Mouse (Mus musculus): ENCODE data around the gene Gtf2i.
A peak's percentile ranks its signal among the peaks of the same experiment; 100 is the strongest.

Gtf2i gene

GRCm38 (mm10) chr5:134279371-134279770 is 35.2 kb downstream of the Gtf2i start:
- H3K9me3 ChIP-seq (ENCODE audit: low read length), result no peaks in the 10 kb centered on the region
- no peak overlapping the region for H3K4me3 ChIP-seq (replicated peaks; ENCODE audit: low read length)
- peaks cover 93% of the 10 kb centered on the region for H3K36me3 ChIP-seq (ENCODE audit: insufficient read depth, low read length)
- peaks cover 68% of the 10 kb centered on the region for H3K4me1 ChIP-seq (replicated peaks; ENCODE audit: low read depth, low read length)
- H3K27me3 ChIP-seq (ENCODE audit: insufficient read depth, low read length), result no peaks in the 10 kb centered on the region
- no peak for TF ChIP-seq CTCF (conservative IDR thresholded peaks at IDR 0.05; ENCODE audit: low read length)
- no peak for TF ChIP-seq NANOG (IDR thresholded peaks at IDR 0.05; ENCODE audit: borderline replicate concordance, low read length)
- no peak for TF ChIP-seq POU5F1 (IDR thresholded peaks at IDR 0.05; ENCODE audit: borderline replicate concordance, low read length)

DNA sequence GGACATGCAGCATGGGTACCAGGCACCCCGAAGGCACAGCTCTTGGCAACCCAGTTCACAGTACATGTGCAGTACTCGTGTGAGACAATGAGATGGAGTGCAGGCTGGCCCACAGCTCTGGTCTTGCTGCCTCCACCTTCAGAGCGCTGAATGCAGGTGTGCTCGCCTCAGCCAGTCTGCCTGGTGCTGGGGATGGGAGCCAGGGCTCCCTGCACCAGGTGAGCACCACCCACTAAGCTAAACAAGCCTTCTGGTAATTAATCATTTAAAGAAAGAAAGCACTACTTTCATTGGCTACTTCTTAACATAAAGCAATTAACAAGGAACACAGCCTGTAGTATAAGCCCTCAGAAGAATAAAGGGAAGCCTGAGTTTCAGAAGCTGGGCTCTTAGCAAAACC is 37.5 kb downstream of the Gtf2i start:
- Histone ChIP-seq H3K36me3 (ENCODE audit: insufficient read depth, low read length) (peaks cover 93% of the 10 kb centered on the region), H3K4me1 (replicated peaks; ENCODE audit: low read depth, low read length) (peaks cover 72% of the 10 kb centered on the region), H3K9me3 (ENCODE audit: low read length) (no peaks in the 10 kb centered on the region), H3K4me3 (replicated peaks; ENCODE audit: low read length) (no peak overlapping the region), H3K27me3 (ENCODE audit: insufficient read depth, low read length) (no peaks in the 10 kb centered on the region)
- TF ChIP-seq NANOG (IDR thresholded peaks at IDR 0.05; ENCODE audit: borderline replicate concordance, low read length) (no peak), CTCF (conservative IDR thresholded peaks at IDR 0.05; ENCODE audit: low read length) (no peak), POU5F1 (IDR thresholded peaks at IDR 0.05; ENCODE audit: borderline replicate concordance, low read length) (no peak)

DNA sequence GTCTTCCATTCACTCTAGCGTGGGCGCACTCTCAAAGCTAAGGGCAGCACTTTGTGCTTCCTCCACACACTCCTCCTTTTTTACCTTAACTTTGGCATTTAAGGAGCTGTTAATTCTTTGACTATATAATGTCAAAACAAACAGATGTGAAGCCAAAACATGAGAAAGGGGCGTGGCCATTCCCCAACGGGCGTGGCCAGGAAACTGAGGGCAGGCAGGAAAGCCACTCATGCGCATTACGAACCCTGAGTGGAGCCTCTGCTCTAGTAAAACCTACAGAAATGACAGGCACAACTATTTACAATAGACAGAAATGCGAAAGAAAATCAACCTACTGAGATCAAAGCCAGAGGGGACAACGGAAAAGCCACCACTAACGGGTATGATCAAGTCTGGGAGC is 39.0 kb downstream of the Gtf2i start:
- TF ChIP-seq NANOG (IDR thresholded peaks at IDR 0.05; ENCODE audit: borderline replicate concordance, low read length) (no peak), POU5F1 (IDR thresholded peaks at IDR 0.05; ENCODE audit: borderline replicate concordance, low read length) (no peak), CTCF (conservative IDR thresholded peaks at IDR 0.05; ENCODE audit: low read length) (no peak)
- no peaks in the 10 kb centered on the region for H3K27me3 ChIP-seq (ENCODE audit: insufficient read depth, low read length)
- H3K4me3 ChIP-seq (replicated peaks; ENCODE audit: low read length), result 0 out of 2 replicates have a peak overlapping the region, but pooled peaks have one; percentile 26
- H3K36me3 ChIP-seq (ENCODE audit: insufficient read depth, low read length), result peaks cover 97% of the 10 kb centered on the region
- H3K9me3 ChIP-seq (ENCODE audit: low read length), result no peaks in the 10 kb centered on the region
- H3K4me1 ChIP-seq (replicated peaks; ENCODE audit: low read depth, low read length), result peaks cover 77% of the 10 kb centered on the region

DNA sequence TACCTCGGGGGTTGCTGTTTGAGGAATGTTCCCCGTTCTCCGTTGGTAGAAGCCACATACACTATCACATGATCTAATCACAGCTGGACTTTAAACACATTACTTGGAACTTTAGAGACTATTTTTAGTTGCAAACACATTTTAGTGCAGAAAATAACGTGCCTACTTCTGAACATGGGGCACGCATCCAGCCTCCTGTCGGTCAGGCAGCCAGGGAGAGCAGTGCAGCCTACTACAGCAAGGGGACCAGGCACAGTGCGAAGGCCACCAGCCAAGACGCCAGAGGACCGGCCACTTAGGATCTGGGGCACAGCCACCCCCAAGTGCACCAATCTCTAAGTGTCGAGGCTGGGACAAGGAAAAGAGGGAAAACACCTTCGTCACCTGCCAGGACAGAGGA is 39.5 kb downstream of the Gtf2i start:
- peaks cover 79% of the 10 kb centered on the region for H3K4me1 ChIP-seq (replicated peaks; ENCODE audit: low read depth, low read length)
- TF ChIP-seq NANOG (IDR thresholded peaks at IDR 0.05; ENCODE audit: borderline replicate concordance, low read length) (no peak), CTCF (conservative IDR thresholded peaks at IDR 0.05; ENCODE audit: low read length) (no peak), POU5F1 (IDR thresholded peaks at IDR 0.05; ENCODE audit: borderline replicate concordance, low read length) (no peak)
- H3K36me3 ChIP-seq (ENCODE audit: insufficient read depth, low read length), result peaks cover 97% of the 10 kb centered on the region
- 0 out of 2 replicates have a peak overlapping the region, but pooled peaks have one; percentile 26 for H3K4me3 ChIP-seq (replicated peaks; ENCODE audit: low read length)
- H3K27me3 ChIP-seq (ENCODE audit: insufficient read depth, low read length), result no peaks in the 10 kb centered on the region
- no peaks in the 10 kb centered on the region for H3K9me3 ChIP-seq (ENCODE audit: low read length)

GRCm38 (mm10) chr5:134273761-134274160 is 40.8 kb downstream of the Gtf2i start:
- Histone ChIP-seq H3K4me3 (replicated peaks; ENCODE audit: low read length) (no peak overlapping the region), H3K27me3 (ENCODE audit: insufficient read depth, low read length) (no peaks in the 10 kb centered on the region), H3K9me3 (ENCODE audit: low read length) (no peaks in the 10 kb centered on the region), H3K36me3 (ENCODE audit: insufficient read depth, low read length) (peaks cover 97% of the 10 kb centered on the region), H3K4me1 (replicated peaks; ENCODE audit: low read depth, low read length) (peaks cover 80% of the 10 kb centered on the region)
- TF ChIP-seq CTCF (conservative IDR thresholded peaks at IDR 0.05; ENCODE audit: low read length) (no peak), POU5F1 (IDR thresholded peaks at IDR 0.05; ENCODE audit: borderline replicate concordance, low read length) (no peak), NANOG (IDR thresholded peaks at IDR 0.05; ENCODE audit: borderline replicate concordance, low read length) (no peak)

DNA sequence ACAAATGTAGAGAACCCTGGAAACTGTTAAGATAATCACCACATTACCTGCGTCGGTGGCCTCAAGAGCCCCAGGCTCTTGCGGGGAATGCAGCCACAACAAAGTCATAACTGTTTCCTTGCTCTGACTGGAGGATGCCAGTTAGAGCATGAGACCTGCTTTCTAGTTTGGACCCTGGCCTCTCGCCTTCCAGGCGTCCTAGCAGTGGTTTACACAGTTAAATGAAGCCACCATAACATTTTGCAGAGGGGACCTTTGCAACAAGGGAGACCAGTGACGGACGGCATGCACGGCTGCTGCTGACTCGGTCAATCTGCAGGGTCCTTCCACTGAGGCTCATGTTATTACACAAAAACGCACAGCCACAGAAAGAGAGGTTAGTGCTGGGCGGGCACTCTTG is 41.8 kb downstream of the Gtf2i start:
- Histone ChIP-seq H3K4me3 (replicated peaks; ENCODE audit: low read length) (no peak overlapping the region), H3K36me3 (ENCODE audit: insufficient read depth, low read length) (peaks cover 99% of the 10 kb centered on the region), H3K27me3 (ENCODE audit: insufficient read depth, low read length) (no peaks in the 10 kb centered on the region), H3K4me1 (replicated peaks; ENCODE audit: low read depth, low read length) (peaks cover 80% of the 10 kb centered on the region), H3K9me3 (ENCODE audit: low read length) (no peaks in the 10 kb centered on the region)
- TF ChIP-seq POU5F1 (IDR thresholded peaks at IDR 0.05; ENCODE audit: borderline replicate concordance, low read length), result no peak
- TF ChIP-seq CTCF (conservative IDR thresholded peaks at IDR 0.05; ENCODE audit: low read length), result no peak
- TF ChIP-seq NANOG (IDR thresholded peaks at IDR 0.05; ENCODE audit: borderline replicate concordance, low read length), result no peak

DNA sequence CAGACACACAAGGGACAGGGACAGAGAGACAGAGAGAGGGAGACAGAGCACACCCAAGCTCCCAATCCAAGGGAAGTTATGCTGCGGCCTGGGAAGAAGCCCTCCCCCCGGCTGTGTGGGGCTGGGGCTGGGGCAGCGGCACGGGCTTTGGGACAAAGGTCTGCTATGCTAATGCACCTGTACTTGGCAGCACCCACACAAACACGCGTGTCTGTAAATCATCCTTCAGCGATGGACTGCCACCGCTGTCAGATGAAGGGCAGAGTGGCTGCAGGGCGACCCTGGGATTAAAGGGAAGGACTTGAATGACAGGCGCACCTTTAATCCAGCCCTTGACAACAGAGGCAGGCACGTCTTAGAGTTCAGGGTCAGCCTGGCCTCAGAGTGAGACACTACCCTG is 43.1 kb downstream of the Gtf2i start:
- Histone ChIP-seq H3K36me3 (ENCODE audit: insufficient read depth, low read length) (peaks cover 94% of the 10 kb centered on the region), H3K4me1 (replicated peaks; ENCODE audit: low read depth, low read length) (peaks cover 80% of the 10 kb centered on the region), H3K9me3 (ENCODE audit: low read length) (no peaks in the 10 kb centered on the region), H3K27me3 (ENCODE audit: insufficient read depth, low read length) (no peaks in the 10 kb centered on the region), H3K4me3 (replicated peaks; ENCODE audit: low read length) (no peak overlapping the region)
- no peak for TF ChIP-seq POU5F1 (IDR thresholded peaks at IDR 0.05; ENCODE audit: borderline replicate concordance, low read length)

- Histone ChIP-seq H3K27me3 (ENCODE audit: insufficient read depth, low read length) (no peaks in the 10 kb centered on the region), H3K36me3 (ENCODE audit: insufficient read depth, low read length) (peaks cover 95% of the 10 kb centered on the region)
These were observed 44.0 kb downstream of the Gtf2i start for GRCm38 (mm10) chr5:134270566-134270965.

DNA sequence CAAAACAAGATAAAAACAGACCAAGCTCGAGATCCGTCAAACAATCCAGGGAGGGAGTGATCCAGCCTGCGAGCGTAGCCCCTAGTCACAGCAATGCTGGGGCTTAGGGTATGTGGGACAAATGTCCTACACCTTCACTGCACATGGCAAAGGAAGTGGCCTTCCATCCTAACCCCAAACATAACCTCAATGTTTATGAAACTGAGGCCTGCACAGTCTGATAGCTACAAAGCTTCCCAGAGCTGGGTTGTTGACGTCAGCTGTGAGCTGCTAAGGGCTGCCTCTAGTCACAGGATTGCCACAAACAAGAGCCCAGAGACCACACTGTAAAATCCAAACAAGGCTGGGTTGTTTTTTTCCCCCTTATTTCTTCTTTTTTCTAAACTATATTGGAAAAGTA is 44.8 kb downstream of the Gtf2i start:
- no peak for TF ChIP-seq NANOG (IDR thresholded peaks at IDR 0.05; ENCODE audit: borderline replicate concordance, low read length)
- no peak for TF ChIP-seq CTCF (conservative IDR thresholded peaks at IDR 0.05; ENCODE audit: low read length)
- no peak for TF ChIP-seq POU5F1 (IDR thresholded peaks at IDR 0.05; ENCODE audit: borderline replicate concordance, low read length)
- H3K27me3 ChIP-seq (ENCODE audit: insufficient read depth, low read length), result no peaks in the 10 kb centered on the region

More at GRCm38 (mm10) chr5:134270566-134270965, 44.0 kb downstream of the Gtf2i start:
- TF ChIP-seq NANOG (IDR thresholded peaks at IDR 0.05; ENCODE audit: borderline replicate concordance, low read length) (no peak), CTCF (conservative IDR thresholded peaks at IDR 0.05; ENCODE audit: low read length) (no peak), POU5F1 (IDR thresholded peaks at IDR 0.05; ENCODE audit: borderline replicate concordance, low read length) (no peak)
- Histone ChIP-seq H3K9me3 (ENCODE audit: low read length) (no peaks in the 10 kb centered on the region), H3K4me1 (replicated peaks; ENCODE audit: low read depth, low read length) (peaks cover 78% of the 10 kb centered on the region), H3K4me3 (replicated peaks; ENCODE audit: low read length) (no peak overlapping the region)

More for the DNA sequence above, 44.8 kb downstream of the Gtf2i start:
- Histone ChIP-seq H3K4me1 (replicated peaks; ENCODE audit: low read depth, low read length) (peaks cover 70% of the 10 kb centered on the region), H3K4me3 (replicated peaks; ENCODE audit: low read length) (no peak overlapping the region), H3K36me3 (ENCODE audit: insufficient read depth, low read length) (peaks cover 95% of the 10 kb centered on the region), H3K9me3 (ENCODE audit: low read length) (no peaks in the 10 kb centered on the region)
